6 mouse cellular contexts compared by ENCODE assay signal in genomic region chr1:173889741-173890140, GRCm38 (mm10). TPM values are rescaled to one million over a fixed set of nuclear protein-coding genes. Genes with fewer than 3 reads are reported as not detected.
ATAC-seq lines count a peak whose summit lies in the region.
"Had no signal": no experiment of that assay in that cellular context is flagged by ENCODE, and none has a peak within 500 bp of the region (broad histone marks: within the 10 kb centered on the region; RNA-seq: fewer than 3 reads in every experiment).

No protein-coding gene starts in this region.

- ATAC-seq in common myeloid progenitor, adult 5-6 weeks (replicated peaks; ENCODE audit: low read depth, poor library complexity, severe bottlenecking): peak; percentile 53
- peak; percentile 65 for ATAC-seq in granulocyte monocyte progenitor cell, adult 5-6 weeks (replicated peaks; ENCODE audit: poor library complexity, severe bottlenecking)
- ATAC-seq in megakaryocyte, adult 5-6 weeks (ENCODE audit: poor library complexity, severe bottlenecking): peak; percentile 52
- peak; percentile 33; the same call in 1 of the 2 replicates for ATAC-seq in megakaryocyte progenitor cell, adult 5-6 weeks (replicated peaks; ENCODE audit: poor library complexity)

RNA-seq across cellular contexts. Expression of gene Ifi211, which starts 23.1 kb away (rescaled TPM):
- total RNA-seq in common myeloid progenitor, adult 5-6 weeks (2017): 2.5 and 4.8 TPM in 2 replicates
- 9.3 and 12.3 TPM in 2 replicates for total RNA-seq in granulocyte monocyte progenitor cell, adult 5-6 weeks (2014; fragmentation: Nextera tagmentation)
- total RNA-seq in granulocyte monocyte progenitor cell, adult 5-6 weeks (2017): 13.2 and 16.0 TPM in 2 replicates
- total RNA-seq in megakaryocyte, adult 5-6 weeks (2015): 165 and 182 TPM in 2 replicates
- total RNA-seq in megakaryocyte, adult 5-6 weeks (2017): 234 and 254 TPM in 2 replicates
- total RNA-seq in megakaryocyte progenitor cell, adult 5-6 weeks (2015): 6.8 and 13.6 TPM in 2 replicates
- total RNA-seq in megakaryocyte progenitor cell, adult 5-6 weeks (2017): 13.6 and 14.5 TPM in 2 replicates
- total RNA-seq: G1E, MEL had no signal

RNA-seq across cellular contexts. Expression of gene Mndal, which starts 52.5 kb away (rescaled TPM):
- total RNA-seq in common myeloid progenitor, adult 5-6 weeks (2017): 122 and 152 TPM in 2 replicates
- total RNA-seq in granulocyte monocyte progenitor cell, adult 5-6 weeks (2014; fragmentation: Nextera tagmentation): 95.6 and 101 TPM in 2 replicates
- 105 and 119 TPM in 2 replicates for total RNA-seq in granulocyte monocyte progenitor cell, adult 5-6 weeks (2017)
- total RNA-seq in megakaryocyte, adult 5-6 weeks (2015): 360 and 361 TPM in 2 replicates
- total RNA-seq in megakaryocyte, adult 5-6 weeks (2017): 254 and 258 TPM in 2 replicates
- 112 and 113 TPM in 2 replicates for total RNA-seq in megakaryocyte progenitor cell, adult 5-6 weeks (2015)
- 70.3 and 92.9 TPM in 2 replicates for total RNA-seq in megakaryocyte progenitor cell, adult 5-6 weeks (2017)
- total RNA-seq: MEL had no signal

RNA-seq across cellular contexts. Expression of gene Ifi203, which starts 52.7 kb away (rescaled TPM):
- total RNA-seq in common myeloid progenitor, adult 5-6 weeks (2017): 81.0 and 93.4 TPM in 2 replicates
- total RNA-seq in granulocyte monocyte progenitor cell, adult 5-6 weeks (2014; fragmentation: Nextera tagmentation): 58.4 and 73.0 TPM in 2 replicates
- total RNA-seq in granulocyte monocyte progenitor cell, adult 5-6 weeks (2017): 26.6 and 61.0 TPM in 2 replicates
- 263 and 285 TPM in 2 replicates for total RNA-seq in megakaryocyte, adult 5-6 weeks (2015)
- total RNA-seq in megakaryocyte, adult 5-6 weeks (2017): 122 and 154 TPM in 2 replicates
- total RNA-seq in megakaryocyte progenitor cell, adult 5-6 weeks (2015): 59.5 and 87.9 TPM in 2 replicates
- total RNA-seq in megakaryocyte progenitor cell, adult 5-6 weeks (2017): 29.0 and 43.0 TPM in 2 replicates

Comparison
In these comparisons a context has a peak if more than half of its experiments do, and no peak if none do; other contexts are left out.
1. Peak in every context shown above with its lines: ATAC-seq.
2. RNA of gene Ifi211, which starts 23.1 kb away (total RNA-seq): 165 to 254 TPM in megakaryocyte, adult 5-6 weeks; 9.3 to 16.0 TPM in granulocyte monocyte progenitor cell, adult 5-6 weeks, 6.8 to 14.5 TPM in megakaryocyte progenitor cell, adult 5-6 weeks and 2.5 to 4.8 TPM in common myeloid progenitor, adult 5-6 weeks; every median in the first group is over 4 times any median in the second.